Comparison of ENCODE assay signal across 8 mouse cellular contexts in the genomic region with DNA sequence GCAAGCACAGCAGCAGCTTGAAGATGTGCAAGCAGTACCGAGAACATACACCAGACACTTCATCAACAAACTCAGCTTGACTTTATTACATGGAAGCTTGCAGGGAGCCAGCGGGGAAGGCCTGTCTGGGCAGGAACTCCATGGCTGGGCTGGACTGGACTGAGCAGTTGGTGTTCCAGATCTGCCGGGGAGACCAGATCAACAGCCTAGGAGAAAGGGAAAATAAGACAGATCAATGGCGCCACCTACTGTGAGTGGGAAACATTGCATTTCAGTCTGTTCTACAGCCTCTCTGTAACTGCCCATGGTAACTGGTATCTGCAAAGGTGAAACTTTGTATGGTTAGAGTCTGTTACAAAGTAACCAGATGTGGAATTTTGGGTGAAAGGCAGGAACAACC. TPM values are rescaled to one million over a fixed set of nuclear protein-coding genes. Genes with fewer than 3 reads are reported as not detected.
DNase-seq lines count a peak whose midpoint lies in the region; ATAC-seq and TF ChIP-seq lines count a peak whose summit lies in the region.

No protein-coding gene starts in this region.

- no peaks in the 10 kb centered on the region for H3K27me3 ChIP-seq in heart, embryonic 12.5 days (replicated peaks)
- H3K27me3 ChIP-seq in kidney, embryonic 15.5 days = no peaks in the 10 kb centered on the region
- H3K27me3 ChIP-seq in myocyte (ENCODE audit: control insufficient read depth, insufficient read depth, insufficient read length) = no peaks in the 10 kb centered on the region
- H3K27me3 ChIP-seq in splenic B cell, adult 2 months (ENCODE audit: control insufficient read depth, insufficient read depth, low read length, poor library complexity, severe bottlenecking) = no peaks in the 10 kb centered on the region

- no peak overlapping the region for H3K27ac ChIP-seq in heart, embryonic 12.5 days (ENCODE audit: poor library complexity, severe bottlenecking)
- 0 out of 2 replicates have a peak overlapping the region, but pooled peaks have one; percentile 57 for H3K27ac ChIP-seq in kidney, embryonic 15.5 days

- H3K36me3 ChIP-seq in heart, embryonic 12.5 days = peaks cover 29% of the 10 kb centered on the region
- peaks cover 51% of the 10 kb centered on the region for H3K36me3 ChIP-seq in kidney, embryonic 15.5 days
- H3K36me3 ChIP-seq in myocyte (ENCODE audit: control insufficient read depth, insufficient read depth) = peaks cover 7% of the 10 kb centered on the region
- H3K36me3 ChIP-seq in splenic B cell, adult 2 months (ENCODE audit: control insufficient read depth, insufficient read depth, low read length, poor library complexity, severe bottlenecking) = peaks cover 9% of the 10 kb centered on the region

- peak; percentile 66 for ATAC-seq in erythroid progenitor cell, adult 5-6 weeks (replicated peaks; ENCODE audit: low FRiP score, poor library complexity, severe bottlenecking)
- ATAC-seq in heart, embryonic 12.5 days (ENCODE audit: insufficient number of reproducible peaks, low FRiP score) = peak; percentile 76
- peak; percentile 58 for ATAC-seq in kidney, embryonic 15.5 days (replicated peaks; ENCODE audit: low FRiP score)

- no peak for TF ChIP-seq POLR2A in myocyte (IDR thresholded peaks at IDR 0.05; ENCODE audit: insufficient read length, low read depth)

- peaks cover 12% of the 10 kb centered on the region for H3K4me1 ChIP-seq in heart, embryonic 12.5 days (replicated peaks)
- H3K4me1 ChIP-seq in kidney, embryonic 15.5 days = peaks cover 13% of the 10 kb centered on the region

- H3K9me3 ChIP-seq in heart, embryonic 12.5 days (replicated peaks) = no peaks in the 10 kb centered on the region
- H3K9me3 ChIP-seq in kidney, embryonic 15.5 days (replicated peaks) = no peaks in the 10 kb centered on the region

- H3K9ac ChIP-seq in heart, embryonic 12.5 days = no peak overlapping the region
- no peak overlapping the region for H3K9ac ChIP-seq in kidney, embryonic 15.5 days

- no peak overlapping the region for H3K4me2 ChIP-seq in heart, embryonic 12.5 days
- H3K4me2 ChIP-seq in kidney, embryonic 15.5 days = no peak overlapping the region
- H3K4me2 ChIP-seq in myocyte (ENCODE audit: low read depth) = no peak overlapping the region

- WGBS in heart, embryonic 12.5 days = 20% methylated on average over 4 of the region's 4 CpGs
- 21% methylated on average over 4 of the region's 4 CpGs for WGBS in kidney, embryonic 15.5 days

- no peak overlapping the region for H3K4me3 ChIP-seq in heart, embryonic 12.5 days
- H3K4me3 ChIP-seq in kidney, embryonic 15.5 days (replicated peaks) = no peak overlapping the region
- H3K4me3 ChIP-seq in myocyte = no peak overlapping the region

- H3ac ChIP-seq in myocyte (ENCODE audit: control insufficient read depth, insufficient read length) = no peak overlapping the region

- no peaks in the 10 kb centered on the region for H3K79me2 ChIP-seq in myocyte (ENCODE audit: control insufficient read depth, insufficient read depth)

- DNase-seq in 3T3-L1 (ENCODE audit: low read depth, low spot score) (peak; percentile 94), liver (peak; percentile 67)
- DNase-seq in brain, adult 2 months (ENCODE audit: low read depth, low spot score) = peak; percentile 92
- peak; percentile 77 for DNase-seq in splenic B cell, adult 2 months (ENCODE audit: low read depth, low spot score)

TF ChIP-seq in myocyte, 11 proteins besides CTCF, POLR2A, EP300 and RAD21:
- no peak for TF ChIP-seq TCF12 (IDR thresholded peaks at IDR 0.05; ENCODE audit: insufficient read depth, poor library complexity, severe bottlenecking)
- no peak for TF ChIP-seq USF1 (IDR thresholded peaks at IDR 0.05; ENCODE audit: low read depth)
- TF ChIP-seq SRF (IDR thresholded peaks at IDR 0.05; ENCODE audit: control insufficient read depth, insufficient read length, low read depth) = peak; percentile 21
- no peak for TF ChIP-seq TCF3 (IDR thresholded peaks at IDR 0.05; ENCODE audit: insufficient read length, low read depth)

RNA-seq across cellular contexts. Expression of a gene that starts 14.5 kb away (rescaled TPM):
- total RNA-seq in erythroid progenitor cell, adult 5-6 weeks (2015; ENCODE audit: low replicate concordance) = 24.3 and 114 TPM in 2 replicates
- 18.5 TPM in 1 of 2 replicates, not detected in the other for total RNA-seq in erythroid progenitor cell, adult 5-6 weeks (2017; ENCODE audit: low replicate concordance)
- polyA plus RNA-seq in heart, embryonic 12.5 days (2016; fragmentation: Nextera tagmentation; extraction: Ambion mirVana) = 253 and 258 TPM in 2 replicates
- polyA plus RNA-seq in kidney, embryonic 15.5 days (2015; fragmentation: Nextera tagmentation; extraction: Ambion mirVana) = 402 and 413 TPM in 2 replicates
- polyA plus RNA-seq in myocyte (2012; fragmentation: generic; extraction: Trizol) = 264 TPM

RNA-seq across cellular contexts. Expression of a gene that starts 22.9 kb away (rescaled TPM):
- 27.7 and 35.7 TPM in 2 replicates for total RNA-seq in erythroid progenitor cell, adult 5-6 weeks (2015; ENCODE audit: low replicate concordance)
- total RNA-seq in erythroid progenitor cell, adult 5-6 weeks (2017; ENCODE audit: low replicate concordance) = 22.5 and 28.2 TPM in 2 replicates
- polyA plus RNA-seq in heart, embryonic 12.5 days (2016; fragmentation: Nextera tagmentation; extraction: Ambion mirVana) = 139 and 140 TPM in 2 replicates
- 199 and 203 TPM in 2 replicates for polyA plus RNA-seq in kidney, embryonic 15.5 days (2015; fragmentation: Nextera tagmentation; extraction: Ambion mirVana)
- 52.2 TPM for polyA plus RNA-seq in myocyte (2012; fragmentation: generic; extraction: Trizol)

RNA-seq across cellular contexts. Expression of a gene that starts 23.6 kb away (rescaled TPM):
- total RNA-seq in erythroid progenitor cell, adult 5-6 weeks (2015; ENCODE audit: low replicate concordance) = 1.8 and 3.8 TPM in 2 replicates
- 1.9 and 9.3 TPM in 2 replicates for total RNA-seq in erythroid progenitor cell, adult 5-6 weeks (2017; ENCODE audit: low replicate concordance)
- polyA plus RNA-seq in heart, embryonic 12.5 days (2016; fragmentation: Nextera tagmentation; extraction: Ambion mirVana) = 1,393 and 1,408 TPM in 2 replicates
- 1,364 and 1,510 TPM in 2 replicates for polyA plus RNA-seq in kidney, embryonic 15.5 days (2015; fragmentation: Nextera tagmentation; extraction: Ambion mirVana)
- polyA plus RNA-seq in myocyte (2012; fragmentation: generic; extraction: Trizol) = 1,961 TPM
